Mouse (Mus musculus): Measurements from ENCODE around the gene Rcl1.

Gene Rcl1

DNA sequence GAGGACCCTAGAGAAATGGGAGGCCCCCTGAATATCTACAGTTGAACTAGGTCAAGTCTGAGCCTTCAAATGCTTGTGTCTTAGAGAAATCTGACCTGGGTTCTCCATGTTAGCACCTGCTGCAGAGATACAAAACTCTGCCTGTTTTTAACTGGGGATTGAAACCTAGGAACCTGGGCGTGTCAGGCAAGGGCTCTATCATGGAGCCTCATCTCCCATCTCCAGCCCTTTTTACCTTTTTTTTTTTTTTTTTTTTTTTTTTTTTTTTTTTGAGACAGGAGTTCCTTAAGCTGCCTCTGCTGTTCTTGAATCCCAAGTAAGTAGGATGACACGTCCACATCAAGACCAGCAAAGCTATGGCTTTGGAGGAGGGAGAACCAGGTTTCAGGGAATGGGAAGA lies 50.3 kb downstream of the Rcl1 start:
- DNase-seq (ENCODE audit: low spot score) = no peak

DNA sequence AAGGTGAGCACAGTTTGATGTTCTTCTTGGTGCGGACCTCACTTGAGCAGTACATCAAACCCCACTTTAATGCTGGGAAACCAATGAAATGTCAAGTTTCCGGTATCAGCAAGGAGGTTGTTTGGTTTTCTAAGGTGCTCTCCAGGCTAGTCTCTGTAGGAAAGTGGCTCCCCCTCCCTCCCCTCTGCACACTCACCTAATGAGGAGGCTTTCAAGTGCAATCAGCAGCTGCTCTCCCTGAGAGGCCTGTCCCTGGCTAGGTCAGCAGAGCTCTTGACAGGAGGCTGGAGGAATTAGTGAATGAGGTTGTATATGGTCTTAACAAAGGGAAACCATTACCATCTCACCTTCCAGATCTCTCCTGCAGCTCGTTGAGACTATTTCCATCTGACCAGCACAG lies 54.4 kb downstream of the Rcl1 start:
- DNase-seq (ENCODE audit: low spot score) = no peak

DNA sequence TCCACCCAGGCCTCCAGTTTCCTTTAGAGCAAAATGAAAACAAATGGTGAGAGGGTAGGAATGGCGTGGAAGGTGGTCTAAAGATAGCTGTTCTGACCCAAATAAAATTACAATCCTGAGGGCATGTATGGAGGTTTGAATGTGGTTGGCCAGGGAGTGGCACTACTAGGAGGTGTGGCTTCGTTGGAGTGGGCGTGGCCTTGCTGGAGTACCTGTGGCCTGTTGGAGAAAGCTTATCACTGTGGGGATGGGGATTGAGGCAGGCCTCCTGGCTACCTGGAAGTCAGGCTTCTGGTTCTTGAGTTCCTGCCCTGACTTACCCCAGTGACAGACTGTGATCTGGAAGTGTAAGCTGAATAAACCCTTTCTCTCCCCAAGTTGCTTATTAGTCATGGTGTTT lies 55.2 kb downstream of the Rcl1 start:
- DNase-seq (ENCODE audit: low spot score) = no peak

DNA sequence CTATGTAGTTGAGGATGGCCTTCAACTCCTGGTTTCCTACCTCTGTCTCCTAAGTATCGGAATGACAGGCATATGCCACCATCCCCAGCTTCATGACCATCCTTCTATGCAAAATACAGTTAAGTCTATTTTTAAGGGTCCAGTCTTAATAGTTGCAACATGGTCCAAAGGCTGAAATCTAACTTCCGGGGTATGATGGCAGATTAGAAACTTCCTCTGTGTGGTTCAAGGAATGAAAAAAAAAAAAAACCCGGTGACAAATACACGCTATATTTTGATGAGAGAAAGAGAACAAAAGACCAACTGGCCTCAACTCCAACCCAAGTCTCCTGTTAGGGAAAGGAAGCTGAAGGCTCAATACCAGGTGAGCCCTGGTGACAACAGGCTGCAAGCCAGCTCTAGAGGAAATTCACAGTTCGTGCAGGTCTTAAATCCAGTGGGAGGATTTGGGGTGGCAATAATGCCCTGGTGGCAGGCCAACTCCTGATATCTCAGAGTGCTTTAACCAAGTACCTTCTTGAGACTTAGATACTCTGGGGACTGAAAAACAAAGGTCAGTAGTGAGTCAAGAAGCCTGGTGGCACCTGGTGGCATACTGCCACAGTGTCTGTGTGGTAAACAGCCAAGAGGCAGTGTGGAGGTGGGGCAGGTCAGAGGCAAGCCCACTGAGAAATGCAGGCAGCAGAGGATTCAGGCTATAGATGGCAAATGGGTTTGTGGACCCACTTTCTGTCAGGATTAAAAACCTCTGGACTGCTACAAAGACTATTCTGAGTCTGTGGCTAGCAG lies 56.7 kb downstream of the Rcl1 start:
- no peak for DNase-seq (ENCODE audit: low spot score)

DNA sequence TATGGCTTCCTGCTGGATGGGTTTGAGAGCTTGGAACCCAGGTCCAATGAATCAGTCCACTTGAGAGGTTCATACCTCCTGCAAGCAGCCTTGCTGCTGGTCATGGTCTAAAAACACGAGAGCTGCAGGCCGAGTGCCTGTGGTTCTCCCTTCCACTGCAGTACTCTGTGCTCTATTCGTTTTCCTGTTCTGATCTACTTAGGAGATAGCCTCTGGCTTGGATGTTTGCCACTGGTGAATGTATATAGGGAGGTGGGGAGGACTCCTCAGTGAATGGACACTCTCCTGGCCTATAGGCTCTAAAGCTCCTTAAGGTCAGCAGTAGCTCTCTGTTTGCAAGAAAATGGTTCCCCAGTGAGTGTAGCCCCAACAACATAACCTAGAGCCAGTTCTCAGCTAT lies 57.3 kb downstream of the Rcl1 start:
- DNase-seq (ENCODE audit: low spot score) = no peak

DNA sequence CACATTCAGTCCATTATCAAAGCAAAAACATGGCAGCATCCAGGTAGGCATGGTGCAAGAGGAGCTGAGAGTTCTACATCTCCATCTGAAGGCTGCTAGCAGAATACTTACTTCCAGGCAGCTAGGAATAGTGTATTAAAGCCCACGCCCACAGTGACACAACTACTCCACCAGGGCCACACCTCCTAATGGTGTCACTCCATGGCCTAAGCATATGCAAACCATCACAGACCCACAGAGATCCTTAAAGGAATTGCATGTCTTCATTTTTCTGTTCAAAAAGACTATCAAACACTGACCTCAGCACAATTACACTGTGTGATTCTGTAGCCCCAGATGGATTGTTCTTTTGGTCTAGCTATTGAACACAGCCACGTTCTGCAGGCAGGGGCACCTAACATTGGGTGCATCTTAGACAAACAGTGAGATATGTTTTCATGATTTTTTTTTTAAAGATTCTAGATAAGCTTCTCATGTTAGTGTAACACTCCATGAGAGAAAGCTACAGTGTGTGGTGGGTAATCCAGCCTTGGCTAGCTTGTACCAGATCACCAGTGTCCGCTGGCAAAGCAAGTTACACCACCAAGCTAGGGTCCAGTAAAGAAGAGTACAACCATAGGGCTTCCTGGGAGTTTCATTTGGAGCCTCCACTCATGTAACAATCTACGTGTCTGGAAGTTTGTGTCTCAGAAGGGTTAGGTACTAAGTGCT lies 62.8 kb downstream of the Rcl1 start:
- no peak for DNase-seq (ENCODE audit: low spot score)

GRCm38 (mm10) chr19:29164528-29165166 lies 63.5 kb downstream of the Rcl1 start:
- no peak for DNase-seq (ENCODE audit: low spot score)

DNA sequence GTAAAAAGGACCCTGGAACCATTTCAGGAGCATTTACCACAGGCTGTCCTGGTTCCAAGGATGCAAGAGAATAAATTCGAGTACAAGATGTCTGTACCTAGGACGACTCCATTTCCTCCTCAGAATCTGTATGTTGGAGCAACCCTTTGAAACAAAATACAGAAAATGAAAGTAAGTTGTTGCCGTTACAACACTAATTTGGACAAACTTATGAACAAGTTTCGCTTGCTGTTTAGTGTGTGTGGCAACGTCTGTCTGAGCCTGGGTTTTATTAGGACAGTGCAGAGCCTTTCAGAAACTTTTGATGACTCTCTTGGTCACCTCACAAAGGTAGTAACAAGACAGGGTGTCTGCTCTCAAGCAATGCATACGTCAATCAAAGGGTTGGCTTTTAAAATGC lies 66.8 kb downstream of the Rcl1 start:
- DNase-seq (ENCODE audit: low spot score) = peak; percentile 8

GRCm38 (mm10) chr19:29180336-29180735 lies 79.2 kb downstream of the Rcl1 start:
- DNase-seq (ENCODE audit: low spot score) = no peak

DNA sequence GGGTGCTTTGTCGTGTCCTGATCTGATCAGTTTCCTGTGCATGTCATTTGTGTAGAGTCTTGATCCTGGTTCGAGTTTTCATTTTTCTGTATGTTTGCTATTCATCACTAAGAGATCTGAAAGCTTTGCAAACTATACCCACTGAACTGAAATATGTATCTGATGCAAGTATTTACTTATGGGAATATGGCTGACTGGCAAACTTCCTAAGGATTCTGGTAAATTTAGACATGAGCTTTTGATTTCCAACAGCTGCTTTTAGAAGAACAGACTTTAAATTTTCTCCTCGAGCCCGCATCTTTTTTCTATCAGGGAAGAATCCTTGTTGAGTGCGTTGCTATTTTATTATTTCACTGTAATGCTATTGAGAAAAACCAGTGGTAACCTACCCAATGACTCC lies 81.0 kb downstream of the Rcl1 start:
- no peak for DNase-seq (ENCODE audit: low spot score)

DNA sequence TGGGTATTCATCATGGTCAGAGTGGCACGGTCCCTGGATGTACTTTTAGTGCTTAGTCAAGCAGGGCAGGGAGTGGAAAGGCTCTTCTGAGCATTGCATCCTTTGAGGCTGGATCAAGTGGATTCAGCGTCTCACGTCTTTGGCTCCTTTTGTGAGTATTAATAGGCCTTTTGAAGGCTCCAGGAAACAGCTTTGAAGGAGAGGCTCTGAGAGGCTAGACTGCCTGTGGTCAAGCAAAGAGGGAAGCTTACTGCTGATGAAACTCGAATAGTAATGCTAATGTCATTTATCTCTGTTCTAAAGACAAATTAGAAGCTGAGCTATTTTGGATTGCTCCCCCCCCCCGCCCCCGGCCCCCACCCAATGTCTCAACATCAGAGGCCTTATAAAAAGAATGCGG lies 83.9 kb downstream of the Rcl1 start:
- no peak for DNase-seq (ENCODE audit: low spot score)

DNA sequence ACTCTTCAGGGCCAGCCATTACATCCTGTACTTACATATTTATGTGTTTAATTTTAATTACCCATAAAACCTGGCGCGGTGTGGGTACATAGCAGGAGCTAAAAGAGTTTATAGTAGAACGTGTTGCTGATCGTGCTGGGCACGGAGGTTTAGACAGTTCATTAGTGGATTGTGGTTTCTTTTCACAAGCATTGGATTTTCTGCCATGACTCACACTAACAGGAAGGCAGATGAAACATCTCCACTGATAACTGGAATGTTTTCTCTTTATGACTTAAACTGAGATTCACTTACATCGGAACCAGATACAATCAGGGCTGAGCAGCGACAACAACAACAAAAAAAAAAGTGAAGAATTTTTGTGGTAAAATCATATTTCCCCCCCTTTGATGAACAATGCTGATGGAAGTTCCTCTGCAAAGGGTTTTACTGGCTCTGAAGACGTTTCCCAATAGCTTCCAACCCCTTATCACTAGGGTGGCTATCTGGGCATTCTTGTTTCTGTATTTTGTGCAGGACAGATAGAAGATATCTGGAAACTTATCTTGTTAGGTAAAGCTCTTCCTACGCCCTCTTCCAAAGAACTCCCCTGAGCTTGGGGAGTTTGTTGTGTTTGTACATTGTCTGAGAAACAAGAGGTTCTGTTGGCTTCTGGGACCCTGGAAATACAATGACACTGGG lies 84.5 kb downstream of the Rcl1 start:
- no peak for DNase-seq (ENCODE audit: low spot score)

DNA sequence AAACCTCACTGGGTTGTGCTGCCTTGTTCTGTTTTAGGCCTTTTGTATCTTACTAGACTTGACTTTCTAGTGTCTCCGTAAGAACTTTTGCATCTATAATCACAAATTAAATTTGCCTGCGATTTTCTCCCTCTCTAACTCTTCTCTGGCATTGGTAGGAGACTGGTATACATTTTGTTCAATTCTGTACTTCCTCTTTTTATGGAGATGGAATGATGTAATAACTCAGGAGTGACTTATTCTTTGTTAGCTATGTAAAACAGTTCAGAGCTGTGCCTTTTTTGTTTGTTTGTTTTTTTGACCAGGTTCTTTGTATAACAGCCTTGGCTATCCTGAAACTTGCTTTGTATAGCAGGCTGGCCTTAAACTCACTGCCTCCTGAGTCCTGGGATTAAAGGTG lies 87.7 kb downstream of the Rcl1 start:
- DNase-seq (ENCODE audit: low spot score) = no peak
